Mouse (Mus musculus) neural tube, embryonic 14.5 days (tissue): ENCODE results near the gene Atp1a4. TPM values are rescaled to one million over a fixed set of nuclear protein-coding genes. Genes with fewer than 3 reads are reported as not detected.

Experiments used
- ATAC-seq: fragments of 200-750 bp; cut with Nextera tagmentation; 2 replicates; pipeline ENCODE4 v1.8.0; 2017; ENCODE audit warnings: low read depth, mild to moderate bottlenecking, moderate TSS enrichment, moderate library complexity
- H3K27ac ChIP-seq: fragments of 300-500 bp; sonication (generic); 2 replicates; pipeline ENCODE4 v1.5.1; 2014; ENCODE audit warnings: low read depth, mild to moderate bottlenecking, control low read depth, low read length, moderate library complexity, mixed read lengths
- H3K27me3 ChIP-seq: fragments of 300-500 bp; sonication (generic); 2 replicates; pipeline ENCODE4 v1.6.1; 2014; ENCODE audit warnings: low read length; ENCODE audit not compliant: control insufficient read depth, insufficient read depth
- H3K36me3 ChIP-seq: fragments of 300-500 bp; sonication (generic); 2 replicates; pipeline ENCODE4 v1.6.1; 2014; ENCODE audit warnings: low read length, mixed read lengths; ENCODE audit not compliant: control insufficient read depth, insufficient read depth
- H3K4me1 ChIP-seq: fragments of 300-500 bp; sonication (generic); 2 replicates; pipeline ENCODE4 v1.6.1; 2014; ENCODE audit warnings: low read length; ENCODE audit not compliant: control insufficient read depth, insufficient read depth
- H3K4me2 ChIP-seq: fragments of 300-500 bp; sonication (generic); 2 replicates; pipeline ENCODE4 v1.6.1; 2014; ENCODE audit warnings: mild to moderate bottlenecking, low read depth, low read length, control low read depth
- H3K4me3 ChIP-seq: fragments of 300-500 bp; sonication (generic); 2 replicates; pipeline ENCODE4 v1.5.1; 2014; ENCODE audit warnings: low read depth, low read length, control low read depth, mixed read lengths
- H3K9ac ChIP-seq: fragments of 300-500 bp; sonication (generic); replicated peaks from 2 replicates; pipeline ENCODE4 v1.6.1; 2014; ENCODE audit warnings: low read depth, mild to moderate bottlenecking, control low read depth, low read length, mixed read lengths
- H3K9me3 ChIP-seq: fragments of 300-500 bp; sonication (generic); 2 replicates; pipeline ENCODE4 v1.6.1; 2016; ENCODE audit warnings: low read length; ENCODE audit not compliant: control insufficient read depth
- WGBS: fragments of 180-500 bp; shearing (Covaris S2); extraction: QIAGEN DNeasy Blood & Tissue Kit; methylation state at CpG from one replicate; pipeline ENCODE4 v1.1.7; 2014; 5-methylcytosine and 5-hydroxymethylcytosine counted together
- polyA plus RNA-seq: library from polyadenylated mRNA; unstranded; fragments of >200 nt; fragmentation: Nextera tagmentation; extraction: Ambion mirVana; gene quantifications from 2 replicates; pipeline ENCODE4 v1.2.1, GENCODE M21; 2014

Gene Atp1a4
- polyA plus RNA-seq, result not detected in 2 replicates

GRCm38 (mm10) chr1:172258314-172258713 is at the start of gene Atp1a4:
Atp1a4 (minus strand) TSS chr1:172258414.
- Histone ChIP-seq H3K27ac (no peak within 1 kb of the TSS), H3K4me3 (no peak within 1 kb of the TSS), H3K9me3 (no peaks in the 10 kb centered on the region), H3K9ac (no peak within 1 kb of the TSS), H3K4me2 (no peak within 1 kb of the TSS), H3K27me3 (no peaks in the 10 kb centered on the region), H3K4me1 (peaks cover 5% of the 10 kb centered on the region; the same call in 1 of the 2 replicates), H3K36me3 (no peaks in the 10 kb centered on the region)
- 88% methylated on average over 6 of the region's 6 CpGs for WGBS
- ATAC-seq, result no peak

GRCm38 (mm10) chr1:172307936-172308335 is 49.7 kb upstream of the Atp1a4 start:
- H3K9ac ChIP-seq, result no peak overlapping the region
- H3K36me3 ChIP-seq, result no peaks in the 10 kb centered on the region
- ATAC-seq, result no peak
- H3K9me3 ChIP-seq, result no peaks in the 10 kb centered on the region
- H3K4me3 ChIP-seq, result no peak overlapping the region
- peak overlapping the region; percentile 40 for H3K27ac ChIP-seq
- H3K27me3 ChIP-seq, result no peaks in the 10 kb centered on the region
- peaks cover 9% of the 10 kb centered on the region for H3K4me1 ChIP-seq
- WGBS, result 53% methylated on average over 10 of the region's 10 CpGs
- no peak overlapping the region for H3K4me2 ChIP-seq

- H3K4me3 ChIP-seq, result no peak overlapping the region
- no peak for ATAC-seq
- no peak overlapping the region for H3K4me2 ChIP-seq
- WGBS, result 71% methylated on average over 6 of the region's 6 CpGs
- peaks cover 3% of the 10 kb centered on the region for H3K4me1 ChIP-seq
- H3K27ac ChIP-seq, result no peak overlapping the region
- no peaks in the 10 kb centered on the region for H3K9me3 ChIP-seq
- no peaks in the 10 kb centered on the region for H3K27me3 ChIP-seq
- no peaks in the 10 kb centered on the region for H3K36me3 ChIP-seq
- no peak overlapping the region for H3K9ac ChIP-seq
These were observed 48.7 kb upstream of the Atp1a4 start for GRCm38 (mm10) chr1:172306885-172307284.

- Histone ChIP-seq H3K9me3 (no peaks in the 10 kb centered on the region), H3K9ac (no peak overlapping the region), H3K4me2 (no peak overlapping the region), H3K36me3 (no peaks in the 10 kb centered on the region), H3K27ac (no peak overlapping the region), H3K27me3 (no peaks in the 10 kb centered on the region), H3K4me1 (peaks cover 3% of the 10 kb centered on the region; the same call in 1 of the 2 replicates), H3K4me3 (no peak overlapping the region)
- no peak for ATAC-seq
- WGBS, result 85% methylated on average over 4 of the region's 4 CpGs
These were observed 48.0 kb upstream of the Atp1a4 start for GRCm38 (mm10) chr1:172306196-172306595.

GRCm38 (mm10) chr1:172305635-172306034 is 47.4 kb upstream of the Atp1a4 start:
- 75% methylated on average over 3 of the region's 3 CpGs for WGBS
- Histone ChIP-seq H3K4me1 (0 out of 2 replicates have a peak, but pooled peaks cover 3% of the 10 kb centered on the region), H3K4me3 (no peak overlapping the region), H3K27me3 (no peaks in the 10 kb centered on the region), H3K36me3 (no peaks in the 10 kb centered on the region), H3K4me2 (no peak overlapping the region), H3K9ac (no peak overlapping the region), H3K9me3 (no peaks in the 10 kb centered on the region), H3K27ac (no peak overlapping the region)
- ATAC-seq, result no peak

GRCm38 (mm10) chr1:172305153-172305552 is 46.9 kb upstream of the Atp1a4 start:
- Histone ChIP-seq H3K9ac (no peak overlapping the region), H3K4me3 (no peak overlapping the region), H3K4me1 (0 out of 2 replicates have a peak, but pooled peaks cover 3% of the 10 kb centered on the region), H3K9me3 (no peaks in the 10 kb centered on the region), H3K27me3 (no peaks in the 10 kb centered on the region), H3K4me2 (no peak overlapping the region), H3K27ac (no peak overlapping the region), H3K36me3 (no peaks in the 10 kb centered on the region)
- no peak for ATAC-seq
- WGBS, result 93% methylated on average over 2 of the region's 2 CpGs

- Histone ChIP-seq H3K27me3 (no peaks in the 10 kb centered on the region), H3K4me1 (0 out of 2 replicates have a peak, but pooled peaks cover 3% of the 10 kb centered on the region), H3K36me3 (no peaks in the 10 kb centered on the region), H3K27ac (no peak overlapping the region), H3K9me3 (no peaks in the 10 kb centered on the region), H3K4me3 (no peak overlapping the region), H3K4me2 (no peak overlapping the region), H3K9ac (no peak overlapping the region)
- WGBS, result 78% methylated on average over 6 of the region's 6 CpGs
- no peak for ATAC-seq
These were observed 46.2 kb upstream of the Atp1a4 start for GRCm38 (mm10) chr1:172304443-172304842.

- Histone ChIP-seq H3K9me3 (no peaks in the 10 kb centered on the region), H3K27me3 (no peaks in the 10 kb centered on the region), H3K36me3 (no peaks in the 10 kb centered on the region), H3K9ac (no peak overlapping the region), H3K4me2 (no peak overlapping the region), H3K27ac (no peak overlapping the region), H3K4me3 (no peak overlapping the region), H3K4me1 (no peaks in the 10 kb centered on the region)
- ATAC-seq, result no peak
- WGBS, result 14% methylated on average over 6 of the region's 6 CpGs
These were observed 44.6 kb upstream of the Atp1a4 start for GRCm38 (mm10) chr1:172302851-172303250.

- no peak overlapping the region for H3K9ac ChIP-seq
- 77% methylated on average over 3 of the region's 3 CpGs for WGBS
- H3K27ac ChIP-seq, result no peak overlapping the region
- no peak for ATAC-seq
- H3K36me3 ChIP-seq, result no peaks in the 10 kb centered on the region
- H3K4me1 ChIP-seq, result no peaks in the 10 kb centered on the region
- no peak overlapping the region for H3K4me3 ChIP-seq
- no peaks in the 10 kb centered on the region for H3K27me3 ChIP-seq
- no peaks in the 10 kb centered on the region for H3K9me3 ChIP-seq
- no peak overlapping the region for H3K4me2 ChIP-seq
These were observed 44.1 kb upstream of the Atp1a4 start for GRCm38 (mm10) chr1:172302311-172302710.
